14 mouse cellular contexts compared by ENCODE assay signal in genomic region chr13:45821764-45822490, GRCm38 (mm10).
"Had no signal": no experiment of that assay in that cellular context is flagged by ENCODE, and none has a peak within 500 bp of the region (broad histone marks: within the 10 kb centered on the region; RNA-seq: fewer than 3 reads in every experiment).

No protein-coding gene starts in this region.

- DNase-seq: kidney, postnatal 10 days; kidney, postnatal 4 days; left cerebral cortex, postnatal 4 days; lung, adult 18-20 months; retina, postnatal 1 day; right cerebral cortex, postnatal 4 days; spleen, adult 18-20 months; thymus, adult 18-20 months; thymus, postnatal 14 days had no signal

- H3K9me3 ChIP-seq: limb, embryonic 13.5 days; neural tube, embryonic 13.5 days had no signal

- H3K4me3 ChIP-seq: layer of hippocampus, adult 2 months; limb, embryonic 13.5 days; neural tube, embryonic 13.5 days had no signal

- H3K9ac ChIP-seq: limb, embryonic 13.5 days; liver, embryonic 14.5 days; neural tube, embryonic 13.5 days had no signal

- H3K27ac ChIP-seq: limb, embryonic 13.5 days; liver, embryonic 14.5 days had no signal

- H3K4me2 ChIP-seq: limb, embryonic 13.5 days; midbrain, embryonic 11.5 days; neural tube, embryonic 13.5 days had no signal

- H3K27me3 ChIP-seq: limb, embryonic 13.5 days; neural tube, embryonic 13.5 days had no signal

- H3K4me1 ChIP-seq: neural tube, embryonic 13.5 days had no signal
